Mouse (Mus musculus) bone marrow macrophage, adult 2 months (primary cell): ENCODE results near the gene Mdn1. TPM values are rescaled to one million over a fixed set of nuclear protein-coding genes. Genes with fewer than 3 reads are reported as not detected.

ENCODE experiments used
- H3K27ac ChIP-seq: 2 replicates; pipeline ENCODE4 v1.5.1; 2012; ENCODE audit warnings: low read depth, low read length; ENCODE audit not compliant: insufficient read depth
- H3K4me1 ChIP-seq: 2 replicates; pipeline ENCODE4 v1.6.1; 2012; ENCODE audit warnings: low read length; ENCODE audit not compliant: control insufficient read depth, insufficient read depth
- H3K4me3 ChIP-seq: 2 replicates; pipeline ENCODE4 v1.5.1; 2012; ENCODE audit warnings: mild to moderate bottlenecking, low read length, moderate library complexity; ENCODE audit not compliant: insufficient read depth
- CTCF ChIP-seq: IDR thresholded peaks from 2 replicates; pipeline ENCODE4 v1.5.1; 2012; ENCODE audit warnings: low read depth, mild to moderate bottlenecking, low read length, moderate library complexity
- POLR2A ChIP-seq: IDR thresholded peaks from 2 replicates; pipeline ENCODE4 v1.6.1; 2012; ENCODE audit warnings: mild to moderate bottlenecking, low read depth, low read length, borderline replicate concordance
- polyA plus RNA-seq: library from polyadenylated mRNA; stranded (reverse); fragments of >200 nt; gene quantifications from 2 replicates; pipeline ENCODE4 v1.2.4, GENCODE M21; 2012; ENCODE audit not compliant: missing spikeins, insufficient read depth, insufficient read length

The Mdn1 gene
- polyA plus RNA-seq, 1 experiment, result 7.2 TPM

DNA sequence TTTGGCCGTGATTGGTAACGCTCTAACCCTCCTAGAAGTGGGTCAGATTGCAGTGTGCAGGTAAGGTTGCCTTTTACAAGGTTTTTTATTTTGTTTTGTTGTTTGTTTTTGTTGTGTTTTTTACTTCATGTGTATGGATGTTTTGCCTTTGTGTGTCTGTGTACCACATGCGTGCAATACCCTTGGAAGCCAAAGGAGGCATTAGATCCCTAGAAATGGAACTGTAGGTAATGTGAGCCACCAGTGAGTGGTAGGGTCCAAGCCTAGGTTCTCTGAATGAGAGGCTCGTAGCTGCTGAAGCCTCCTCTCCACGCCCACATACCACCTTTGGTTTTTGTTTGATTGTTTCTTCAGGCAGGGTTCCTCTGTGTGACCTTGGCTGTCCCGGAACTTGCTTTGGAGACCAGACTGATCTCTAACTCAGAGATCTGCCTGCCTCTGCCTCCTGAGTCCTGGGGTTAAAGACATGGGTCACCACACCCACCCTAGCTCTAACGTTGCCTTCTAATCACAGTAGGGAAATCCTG, 113.4 kb downstream of the Mdn1 start:
- TF ChIP-seq POLR2A, result no peak
- TF ChIP-seq CTCF, result no peak

DNA sequence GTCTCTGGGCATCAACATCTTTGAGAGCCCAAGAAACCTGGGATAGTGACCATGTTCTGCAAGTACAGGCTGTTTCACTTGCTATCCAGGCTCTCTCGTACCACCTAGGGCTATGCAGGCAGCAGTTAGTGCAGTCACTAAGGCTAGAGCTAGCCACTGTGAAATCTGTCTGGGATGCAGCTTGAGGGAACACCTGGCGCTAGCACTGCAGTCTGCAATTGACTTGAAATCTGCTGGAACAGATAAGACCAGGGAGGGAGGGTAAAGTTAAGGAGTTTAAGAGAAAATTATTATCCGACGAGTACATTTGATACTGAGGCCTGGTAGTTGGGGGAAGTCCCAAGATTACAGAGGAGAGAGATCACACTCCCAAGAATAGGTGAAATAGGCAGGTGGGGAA, 123.1 kb downstream of the Mdn1 start:
- Histone ChIP-seq H3K4me1 (no peaks in the 10 kb centered on the region), H3K4me3 (no peak overlapping the region), H3K27ac (no peak overlapping the region)
- no peak for TF ChIP-seq POLR2A
- TF ChIP-seq CTCF, result no peak

More for the DNA sequence above, 113.4 kb downstream of the Mdn1 start:
- Histone ChIP-seq H3K27ac (no peak overlapping the region), H3K4me1 (peaks cover 12% of the 10 kb centered on the region), H3K4me3 (no peak overlapping the region)

DNA sequence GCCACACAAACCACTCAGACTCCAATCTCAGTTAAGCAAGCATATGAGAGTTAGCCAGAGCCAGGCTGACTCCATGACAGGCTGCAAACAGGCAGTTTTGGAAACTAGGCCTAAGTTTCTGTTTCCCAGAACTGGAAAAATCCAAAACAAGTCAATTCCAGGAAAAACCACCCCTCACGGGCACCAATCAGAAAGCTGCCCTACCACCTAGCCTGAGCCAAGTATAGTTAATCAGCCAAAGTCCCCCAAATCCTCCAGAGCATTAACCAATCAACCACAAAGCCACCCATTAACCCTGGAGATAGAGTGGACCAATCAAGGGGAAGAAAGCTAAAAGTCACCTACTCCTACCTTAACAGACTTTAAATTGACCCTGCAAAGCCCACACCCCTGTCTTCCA, 130.2 kb downstream of the Mdn1 start:
- TF ChIP-seq CTCF (no peak), POLR2A (no peak)
- Histone ChIP-seq H3K4me3 (no peak overlapping the region), H3K4me1 (no peaks in the 10 kb centered on the region; the same call in 1 of the 2 replicates), H3K27ac (no peak overlapping the region)

DNA sequence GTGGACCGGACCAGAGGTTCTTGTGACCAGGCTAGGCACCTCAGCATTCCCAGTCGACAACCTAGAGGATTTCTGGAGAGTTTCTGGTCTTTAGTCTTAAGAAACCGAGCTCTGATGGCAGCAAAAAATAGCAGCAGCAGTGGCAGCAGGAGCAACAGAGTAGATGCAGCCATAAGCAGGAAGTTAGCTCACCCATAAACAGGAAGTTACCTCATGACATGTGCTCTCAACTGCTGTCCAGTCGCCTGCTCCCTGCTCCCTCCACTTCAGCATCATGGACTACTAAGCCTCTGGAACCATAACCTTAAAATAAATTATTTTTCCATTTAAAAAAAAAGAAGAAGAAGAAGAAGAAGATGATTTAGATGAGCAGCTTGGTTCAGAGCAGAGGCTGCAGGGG, 132.1 kb downstream of the Mdn1 start:
- no peaks in the 10 kb centered on the region; the same call in 1 of the 2 replicates for H3K4me1 ChIP-seq
- TF ChIP-seq CTCF, result no peak
- TF ChIP-seq POLR2A, result no peak
- no peak overlapping the region for H3K4me3 ChIP-seq
- H3K27ac ChIP-seq, result no peak overlapping the region

DNA sequence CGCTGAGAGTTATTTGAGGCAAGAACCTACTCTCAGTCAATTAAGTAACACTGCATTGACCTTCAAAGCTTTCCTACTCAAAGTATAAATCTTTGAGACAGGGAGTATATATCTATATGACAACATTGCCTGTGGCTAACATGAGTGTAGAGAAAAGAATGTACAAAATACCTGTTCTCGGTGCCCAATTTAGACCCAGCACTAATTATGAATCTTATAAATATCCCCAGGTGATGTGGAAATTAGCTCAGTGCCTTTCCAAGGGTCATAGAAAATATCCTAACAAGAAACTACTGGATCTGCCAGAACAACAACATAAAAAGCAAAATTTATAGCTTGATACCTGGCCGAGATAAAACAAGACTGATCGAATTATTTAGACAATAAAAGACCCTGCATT, 142.1 kb downstream of the Mdn1 start:
- Histone ChIP-seq H3K27ac (no peak overlapping the region), H3K4me3 (no peak overlapping the region), H3K4me1 (peaks cover 10% of the 10 kb centered on the region)
- TF ChIP-seq CTCF, result no peak
- TF ChIP-seq POLR2A, result no peak

DNA sequence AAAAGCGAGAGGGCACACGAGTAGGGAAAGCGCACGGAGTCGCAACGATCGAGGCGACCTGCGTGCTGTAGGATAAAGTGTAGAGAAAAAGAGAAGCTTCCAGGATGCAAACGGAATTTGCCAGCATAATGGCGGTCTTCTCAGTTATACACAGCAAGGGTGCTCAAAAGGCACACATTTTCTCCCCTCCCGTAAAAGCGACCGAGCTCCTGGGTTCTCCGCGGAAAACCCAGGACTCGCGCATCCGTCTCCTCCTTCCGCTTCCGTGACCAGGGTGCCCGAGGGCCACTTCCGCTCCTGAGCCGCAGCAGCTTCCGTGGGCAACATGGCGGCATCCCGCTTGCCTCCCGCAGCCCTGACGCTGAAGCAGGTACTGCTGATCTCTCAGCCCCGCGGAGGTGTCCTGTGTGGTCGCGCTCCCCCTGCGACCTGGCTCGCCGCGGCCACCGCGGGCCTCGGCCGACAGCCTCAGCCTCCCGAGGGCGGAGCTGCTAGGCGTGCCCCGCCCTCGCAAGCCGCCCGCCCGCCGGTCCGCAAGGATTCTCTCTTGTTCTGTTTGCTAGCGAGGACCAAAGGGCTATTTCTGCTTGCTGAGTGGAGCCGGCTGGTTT, 143.2 kb downstream of the Mdn1 start, which contains the start of gene Lyrm2:
TSS of gene Lyrm2 (plus strand) at position 288 of the 611 bp plus-strand sequence.
- H3K4me3 ChIP-seq, result peak within 1 kb of the TSS; percentile 87
- peak within 1 kb of the TSS; percentile 84 for H3K27ac ChIP-seq
- TF ChIP-seq CTCF (no peak), POLR2A (no peak)
- peaks cover 10% of the 10 kb centered on the region for H3K4me1 ChIP-seq

DNA sequence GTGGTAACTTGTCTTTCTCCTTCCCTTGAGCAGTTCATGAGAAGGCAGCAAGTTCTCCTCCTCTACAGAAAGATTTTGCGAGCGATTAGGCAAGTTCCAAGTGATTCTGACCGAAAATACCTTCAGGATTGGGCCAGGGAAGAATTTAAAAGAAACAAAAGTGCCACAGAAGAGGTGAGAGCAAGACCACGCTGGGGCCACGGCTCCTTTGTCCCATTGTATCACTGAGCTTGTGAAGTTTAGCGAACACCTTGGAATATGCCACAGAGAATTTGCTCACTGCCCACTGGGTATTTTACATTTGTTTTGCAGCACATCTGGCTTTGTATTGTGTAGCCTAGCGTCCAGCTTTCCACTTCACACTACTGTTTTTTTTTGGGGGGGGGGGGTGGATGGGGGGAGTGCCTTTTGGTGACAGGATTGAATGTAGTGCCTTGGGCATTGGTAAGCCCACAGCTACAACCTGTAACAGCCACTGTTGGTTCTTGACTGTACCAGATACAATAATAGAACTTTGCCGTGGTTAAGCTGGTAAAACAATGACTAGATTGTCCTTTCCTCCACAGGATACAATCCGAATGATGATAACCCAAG, 143.8 kb downstream of the Mdn1 start:
- TF ChIP-seq CTCF (no peak), POLR2A (no peak)
- Histone ChIP-seq H3K4me3 (peak overlapping the region; percentile 87), H3K4me1 (peaks cover 10% of the 10 kb centered on the region), H3K27ac (peak overlapping the region; percentile 84)

DNA sequence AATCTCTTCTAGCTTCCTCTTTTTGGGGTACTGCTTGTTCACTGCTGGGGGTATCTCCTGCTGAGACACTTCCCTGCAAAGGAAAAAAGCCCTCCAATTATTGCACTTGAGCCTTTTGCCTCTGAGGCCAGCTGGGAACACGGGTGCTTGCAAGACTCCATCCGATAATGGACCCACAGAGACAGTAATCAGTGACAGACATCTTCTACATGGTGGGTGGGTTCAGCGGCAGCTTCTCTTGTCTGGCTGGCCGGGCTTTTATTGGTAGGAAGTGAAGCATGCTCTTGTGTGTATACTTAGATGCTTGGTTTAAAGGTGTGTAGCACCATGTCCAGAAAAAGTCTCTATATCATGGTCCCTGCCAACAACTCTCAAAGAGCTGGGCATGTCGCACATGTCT, 160.6 kb downstream of the Mdn1 start:
- H3K4me3 ChIP-seq, result no peak overlapping the region
- no peaks in the 10 kb centered on the region for H3K4me1 ChIP-seq
- TF ChIP-seq POLR2A, result no peak
- no peak for TF ChIP-seq CTCF
- no peak overlapping the region for H3K27ac ChIP-seq

DNA sequence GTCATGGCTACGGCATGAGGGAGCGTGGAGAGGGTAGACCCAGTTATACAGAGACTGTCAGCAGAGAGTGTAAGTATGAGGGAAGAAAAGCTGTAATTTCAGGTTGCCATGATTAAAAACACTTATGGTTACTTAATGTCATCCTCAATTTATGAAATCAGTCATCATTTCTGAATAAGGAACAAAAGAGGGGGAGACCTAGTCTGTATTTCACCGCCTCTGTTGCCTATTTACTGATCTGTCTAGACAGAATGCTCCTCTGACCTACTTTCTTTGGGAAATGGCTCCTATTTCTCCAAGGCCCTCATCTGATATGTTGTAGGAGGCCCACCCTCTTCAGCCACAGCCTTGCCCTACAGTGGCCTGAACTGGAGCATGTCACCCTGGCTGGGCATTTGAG, 163.8 kb downstream of the Mdn1 start:
- Histone ChIP-seq H3K4me1 (no peaks in the 10 kb centered on the region), H3K4me3 (no peak overlapping the region), H3K27ac (no peak overlapping the region)
- TF ChIP-seq POLR2A, result no peak
- no peak for TF ChIP-seq CTCF

DNA sequence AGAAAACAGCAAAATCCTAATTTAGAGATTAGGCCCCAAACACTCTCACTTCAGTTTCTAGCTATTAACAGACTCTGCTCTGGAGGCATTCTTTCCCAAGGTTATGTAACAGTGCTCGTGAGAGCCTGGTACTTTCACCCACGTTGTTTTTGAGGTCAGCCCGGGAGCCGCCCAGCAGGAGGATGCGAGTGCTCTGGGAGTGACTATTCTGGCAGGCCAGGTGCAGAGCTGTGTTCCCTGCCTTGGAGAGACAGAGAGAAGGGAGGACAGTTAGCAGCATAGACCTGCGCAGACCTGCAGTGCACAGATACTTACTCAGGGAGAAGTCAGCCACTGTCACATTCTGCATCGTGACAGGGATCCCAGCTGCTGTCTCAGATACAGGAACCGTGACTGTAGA, 167.3 kb downstream of the Mdn1 start:
- no peak overlapping the region for H3K4me3 ChIP-seq
- TF ChIP-seq POLR2A, result no peak
- TF ChIP-seq CTCF, result no peak
- H3K4me1 ChIP-seq, result no peaks in the 10 kb centered on the region
- no peak overlapping the region for H3K27ac ChIP-seq

Other genes with a start within 250 kb of the Mdn1 start
- not detected in 2 replicates for gene Gja10, start 54.4 kb upstream of the Mdn1 start, polyA plus RNA-seq
- gene Casp8ap2, start 41.7 kb upstream of the Mdn1 start, polyA plus RNA-seq, result 10.5 and 11.3 TPM in 2 replicates
- gene Lyrm2, start 143.1 kb downstream of the Mdn1 start, polyA plus RNA-seq, result 29.2 and 33.0 TPM in 2 replicates